Mouse (Mus musculus) E14TG2a.4 (cell line): ENCODE measurements at regions not wholly inside any gene's neighbourhood (a gene's known extent, or its start where the extent isn't known, plus 50 kb on each side); places are given as distances from the start of the nearest gene placed in this dataset.

Experiments used
- CTCF ChIP-seq: conservative IDR thresholded peaks from 2 replicates; pipeline ENCODE4 v1.5.1; 2014; ENCODE audit warnings: low read length
- NANOG ChIP-seq: IDR thresholded peaks from 2 replicates; pipeline ENCODE4 v1.6.1; 2014; ENCODE audit warnings: borderline replicate concordance, low read length, mixed read lengths

DNA sequence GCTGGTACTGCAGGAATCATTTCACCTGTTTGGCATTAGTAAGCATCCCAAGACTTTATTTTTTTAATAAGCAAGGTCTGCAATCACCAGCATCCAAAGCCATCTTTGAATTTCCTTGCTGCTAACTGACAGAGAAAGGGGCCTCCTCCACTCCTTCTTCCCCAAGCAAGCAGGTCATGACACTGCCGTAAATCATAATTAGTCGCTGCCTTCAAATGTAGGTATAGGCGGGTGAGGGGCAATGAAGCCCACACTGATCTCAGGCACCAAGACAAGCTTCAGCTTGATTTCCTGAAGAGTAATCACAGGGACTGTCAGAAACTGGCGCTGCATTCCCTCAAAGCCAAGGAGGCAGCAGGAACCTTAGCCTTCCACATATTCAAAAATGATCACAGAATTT lies 73.3 kb upstream of the Ptprt start:
- TF ChIP-seq CTCF (no peak), NANOG (no peak)
